In genomic region chr13:97705926-97706325, GRCm38 (mm10) we compare ENCODE assay signal across 18 mouse cellular contexts. TPM values are rescaled to one million over a fixed set of nuclear protein-coding genes. Genes with fewer than 3 reads are reported as not detected.
DNase-seq lines count a peak whose midpoint lies in the region; ATAC-seq lines count a peak whose summit lies in the region.
"Had no signal": no experiment of that assay in that cellular context is flagged by ENCODE, and none has a peak within 500 bp of the region (broad histone marks: within the 10 kb centered on the region; RNA-seq: fewer than 3 reads in every experiment).

No protein-coding gene starts in this region.

- intact Hi-C loops in left cerebral cortex, postnatal 4 days (cut with DNase I): no loop called here
- intact Hi-C loops in left cerebral cortex, postnatal 14 days (cut with DNase I): no loop called here

- no peak for ATAC-seq in activated CD4-positive, CD25-positive, alpha-beta regulatory T cell, adult 4 months
- ATAC-seq: forebrain, embryonic 16.5 days; hindbrain, embryonic 16.5 days; intestine, postnatal 0 days; midbrain, embryonic 13.5 days had no signal

- DNase-seq in left cerebral cortex, adult 11 months (ENCODE audit: low spot score): peak; percentile 62
- no peak for DNase-seq in left cerebral cortex, postnatal 4 days
- DNase-seq in layer of hippocampus, adult 9-11 months: peak; percentile 71
- peak; percentile 50 to 62 for DNase-seq in left cerebral cortex, postnatal 14 days (ENCODE audit: low spot score in 2 of 2)
- DNase-seq in telencephalon, adult 2 months (ENCODE audit: low read depth, low spot score): peak; percentile 85
- no peak for DNase-seq in spleen, adult 12 weeks (ENCODE audit: low spot score)
- no peak for DNase-seq in cerebellum, postnatal 4 days (ENCODE audit: low spot score in 2 of 2)
- DNase-seq: adrenal gland, postnatal 25 days; cerebellum, adult 8-10 months; gastrocnemius, postnatal 14 days; heart, postnatal 10 days; kidney, postnatal 14 days; thymus, postnatal 4 days had no signal

RNA-seq across cellular contexts. Expression of gene Gm10260, which starts 54.5 kb away (rescaled TPM):
- 100 to 1,000 TPM; 149 to 157 TPM for total RNA-seq in left cerebral cortex, postnatal 4 days (2021)
- total RNA-seq in left cerebral cortex, postnatal 14 days (2021): 10 to 100 TPM; 86.2 to 87.9 TPM
- polyA plus RNA-seq in activated CD4-positive, CD25-positive, alpha-beta regulatory T cell, adult 4 months (2017; shearing (Covaris generic)): 10 to 100 TPM in 1 of 2 experiments, 1 to 10 TPM in 1; 8.6 to 23.0 TPM

Comparison
In these comparisons a context has a peak if more than half of its experiments do, and no peak if none do; other contexts are left out.
1. DNase-seq: peak in left cerebral cortex, adult 11 months (single experiment), layer of hippocampus, adult 9-11 months (single experiment), left cerebral cortex, postnatal 14 days (2 of 2) and telencephalon, adult 2 months (single experiment); none in left cerebral cortex, postnatal 4 days (single experiment), spleen, adult 12 weeks (single experiment) and cerebellum, postnatal 4 days (0 of 2).